Mouse (Mus musculus) heart, adult 11 months (tissue): Measurements from ENCODE around the gene Gm595.

Experiments used
- DNase-seq: peaks from one replicate; pipeline ENCODE4 v3.0.0; 2022

Gene Gm595

DNA sequence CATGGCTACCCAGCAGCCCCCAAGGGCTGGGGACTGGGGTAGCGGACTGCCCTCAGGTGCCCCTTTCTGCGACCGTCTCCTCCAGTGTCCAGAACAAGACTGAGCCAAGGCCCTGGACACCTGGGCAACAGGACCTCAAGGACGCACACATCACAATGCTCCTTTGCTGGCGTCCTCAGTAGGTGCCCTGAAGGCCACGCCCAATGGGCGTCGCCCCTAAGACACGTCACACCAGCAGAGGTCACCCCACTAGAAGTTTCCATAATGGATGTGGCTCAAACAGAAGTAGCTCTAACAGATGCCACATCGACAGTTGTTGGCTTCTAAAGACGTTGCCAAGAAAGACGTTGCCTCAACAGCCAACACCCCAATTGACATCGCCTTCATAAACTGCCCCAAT lies at the start of gene Gm595:
Gene Gm595, minus strand, starts transcription at position 101 of the 400 bp plus-strand sequence.
- DNase-seq = peak; percentile 78

DNA sequence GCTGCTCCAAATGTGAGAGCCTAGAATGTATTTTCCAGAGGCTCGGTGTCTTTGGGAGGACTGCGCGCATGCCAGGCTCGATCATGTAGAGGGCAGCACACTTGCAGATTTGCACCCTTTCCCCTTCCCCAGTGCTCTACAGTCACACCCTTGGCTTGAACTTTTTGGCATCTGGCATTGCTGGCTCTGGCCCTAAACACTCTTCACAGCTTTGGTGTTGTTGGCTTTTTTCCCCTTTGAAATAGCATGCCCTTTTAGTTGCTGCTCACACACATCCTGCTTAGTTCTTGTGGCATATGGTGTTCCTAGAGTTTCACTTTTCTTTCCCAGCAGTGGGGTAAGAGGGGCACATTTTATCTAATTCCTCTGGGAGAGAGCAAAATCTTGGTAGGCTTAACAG lies 30.9 kb upstream of the Gm595 start:
- DNase-seq = peak; percentile 83

GRCm38 (mm10) chrX:48903744-48904143 lies 26.2 kb upstream of the Gm595 start:
- no peak for DNase-seq

- DNase-seq = no peak
Observed at GRCm38 (mm10) chrX:48899555-48899954, 22.0 kb upstream of the Gm595 start.

DNA sequence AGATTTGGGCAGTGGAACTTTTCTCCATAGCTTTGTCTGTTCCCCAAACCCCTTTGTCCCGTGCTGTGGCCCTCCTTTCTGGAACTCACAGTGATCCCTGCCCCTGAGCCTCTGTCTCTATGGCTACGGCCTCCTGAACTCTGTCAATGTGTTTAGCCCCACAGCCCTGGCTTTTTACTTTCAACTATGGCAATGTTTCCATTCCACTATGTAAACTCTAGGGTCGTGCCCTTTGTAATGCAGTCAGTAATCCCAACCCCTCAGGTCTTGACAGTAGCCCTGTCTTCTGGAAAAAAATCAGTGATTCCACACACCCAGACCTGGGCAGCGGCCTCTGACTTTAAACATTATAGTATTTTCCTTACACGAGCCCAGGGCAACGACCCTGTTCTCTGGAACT lies 19.3 kb upstream of the Gm595 start:
- DNase-seq = no peak

DNA sequence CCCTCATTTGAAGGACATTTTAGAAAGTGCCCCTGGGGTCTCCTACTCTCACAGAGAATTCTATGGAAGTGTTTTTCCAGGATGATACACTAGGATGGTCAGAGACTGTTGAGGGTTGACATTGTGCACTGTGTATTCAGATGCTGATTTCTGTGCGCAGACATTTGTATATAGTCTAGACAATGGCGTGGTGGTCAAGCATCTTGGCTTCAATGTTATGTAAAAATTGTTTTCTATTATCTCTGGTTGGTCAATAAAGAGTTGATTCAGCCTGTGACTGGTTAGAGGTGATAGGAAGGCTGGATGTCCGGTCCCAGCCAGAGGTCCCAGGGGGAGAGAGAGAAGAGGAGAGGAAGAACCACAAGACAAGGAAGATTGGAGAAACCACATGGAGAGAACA lies 16.4 kb upstream of the Gm595 start:
- no peak for DNase-seq

- no peak for DNase-seq
Observed at GRCm38 (mm10) chrX:48890259-48890658, 12.7 kb upstream of the Gm595 start.

GRCm38 (mm10) chrX:48884615-48885014 lies 7.1 kb upstream of the Gm595 start:
- DNase-seq = no peak
